Mouse (Mus musculus) C2C12 (cell line): ENCODE data around the gene Morn3. TPM values are rescaled to one million over a fixed set of nuclear protein-coding genes. Genes with fewer than 3 reads are reported as not detected.

Experiments
- H3K27me3 ChIP-seq: one replicate; pipeline ENCODE4 v1.6.1; 2011; ENCODE audit not compliant: control insufficient read depth, insufficient read depth, insufficient read length
- H3K36me3 ChIP-seq: one replicate; pipeline ENCODE4 v1.6.1; 2011; ENCODE audit not compliant: control insufficient read depth, insufficient read depth
- H3K4me3 ChIP-seq: one replicate; pipeline ENCODE4 v1.5.1; 2011; ENCODE audit warnings: mild to moderate bottlenecking, control low read depth; ENCODE audit not compliant: poor library complexity, insufficient read depth, severe bottlenecking
- H3K79me2 ChIP-seq: one replicate; pipeline ENCODE4 v1.6.1; 2011; ENCODE audit not compliant: control insufficient read depth, insufficient read depth
- H3K79me3 ChIP-seq: one replicate; pipeline ENCODE4 v1.6.1; 2011; ENCODE audit warnings: low read depth, control low read depth
- H3ac ChIP-seq: one replicate; pipeline ENCODE3; 2011; ENCODE audit warnings: low read depth; ENCODE audit not compliant: control insufficient read depth, insufficient read length
- CEBPB ChIP-seq: IDR thresholded peaks from one replicate; pipeline ENCODE4 v1.6.1; 2011; ENCODE audit warnings: low read depth, mild to moderate bottlenecking, control low read depth, moderate library complexity
- CTCF ChIP-seq: IDR thresholded peaks from one replicate; pipeline ENCODE4 v1.5.1; 2011; ENCODE audit not compliant: control insufficient read depth, insufficient read depth, insufficient read length
- FOSL1 ChIP-seq: IDR thresholded peaks from one replicate; pipeline ENCODE4 v1.8.0; 2011; ENCODE audit warnings: mild to moderate bottlenecking, low read length; ENCODE audit not compliant: poor library complexity, insufficient read depth, severe bottlenecking
- MAX ChIP-seq: IDR thresholded peaks from one replicate; pipeline ENCODE4 v1.6.1; 2011; ENCODE audit warnings: mild to moderate bottlenecking, control low read depth
- MYOD1 ChIP-seq: IDR thresholded peaks from one replicate; pipeline ENCODE4 v1.6.1; 2011; ENCODE audit warnings: low read depth; ENCODE audit not compliant: control insufficient read depth, insufficient read length
- MYOG ChIP-seq: IDR thresholded peaks from one replicate; pipeline ENCODE4 v1.6.1; 2011; ENCODE audit not compliant: control insufficient read depth, insufficient read length; ENCODE audit errors: extremely low read depth
- USF1 ChIP-seq: IDR thresholded peaks from one replicate; pipeline ENCODE4 v1.6.1; 2011; ENCODE audit warnings: low read depth, mild to moderate bottlenecking, control low read depth, moderate library complexity
- long read RNA-seq, 2 experiments: library from polyadenylated mRNA; unstranded; transcript quantifications; one replicate each; pipeline ENCODE4 v2.0.0; 2019 to 2020
- polyA plus RNA-seq: library from polyadenylated mRNA; unstranded; fragments of >200 nt; fragmentation: generic; extraction: Trizol; gene quantifications from one replicate; pipeline ENCODE4 v1.2.1, GENCODE M21; 2012; ENCODE audit warnings: missing spikeins

Gene Morn3
- polyA plus RNA-seq, result not detected
- long read RNA-seq, experiment 1, result 0 reads
- long read RNA-seq, experiment 2, result 0 reads

GRCm38 (mm10) chr5:123046916-123047315 lies at the start of gene Morn3:
Morn3 (minus strand) TSS chr5:123047016.
- Histone ChIP-seq H3K79me2 (no peaks in the 10 kb centered on the region), H3K4me3 (no peak within 1 kb of the TSS), H3K36me3 (no peaks in the 10 kb centered on the region), H3ac (no peak within 1 kb of the TSS), H3K27me3 (no peaks in the 10 kb centered on the region), H3K79me3 (no peaks in the 10 kb centered on the region)
- TF ChIP-seq MYOD1 (no peak), MAX (no peak), CTCF (no peak), USF1 (no peak), CEBPB (no peak), FOSL1 (no peak), MYOG (no peak)

GRCm38 (mm10) chr5:123096299-123096698 lies 49.5 kb upstream of the Morn3 start:
- Histone ChIP-seq H3K4me3 (no peak overlapping the region), H3K79me2 (no peaks in the 10 kb centered on the region)
- no peak for TF ChIP-seq MYOG
- no peak for TF ChIP-seq USF1
- no peak for TF ChIP-seq CEBPB
- no peak for TF ChIP-seq CTCF
- no peak for TF ChIP-seq FOSL1
- TF ChIP-seq MYOD1, result no peak
- TF ChIP-seq MAX, result no peak

GRCm38 (mm10) chr5:123094238-123094991 lies 47.6 kb upstream of the Morn3 start:
- H3K79me2 ChIP-seq, result no peaks in the 10 kb centered on the region
- H3ac ChIP-seq, result no peak overlapping the region
- H3K36me3 ChIP-seq, result no peaks in the 10 kb centered on the region
- no peak overlapping the region for H3K4me3 ChIP-seq
- H3K79me3 ChIP-seq, result no peaks in the 10 kb centered on the region
- no peaks in the 10 kb centered on the region for H3K27me3 ChIP-seq
- TF ChIP-seq USF1 (no peak), FOSL1 (no peak), MAX (no peak), CEBPB (no peak)

More at GRCm38 (mm10) chr5:123096299-123096698, 49.5 kb upstream of the Morn3 start:
- H3K27me3 ChIP-seq, result no peaks in the 10 kb centered on the region
- no peaks in the 10 kb centered on the region for H3K36me3 ChIP-seq
- H3ac ChIP-seq, result no peak overlapping the region
- no peaks in the 10 kb centered on the region for H3K79me3 ChIP-seq

- Histone ChIP-seq H3ac (no peak overlapping the region), H3K4me3 (no peak overlapping the region), H3K36me3 (no peaks in the 10 kb centered on the region), H3K79me2 (no peaks in the 10 kb centered on the region), H3K27me3 (no peaks in the 10 kb centered on the region), H3K79me3 (no peaks in the 10 kb centered on the region)
- no peak for TF ChIP-seq FOSL1
- TF ChIP-seq MAX, result no peak
- TF ChIP-seq MYOG, result no peak
- no peak for TF ChIP-seq MYOD1
- no peak for TF ChIP-seq USF1
Observed at GRCm38 (mm10) chr5:123093077-123093633, 46.3 kb upstream of the Morn3 start.

- Histone ChIP-seq H3K79me3 (no peaks in the 10 kb centered on the region), H3K4me3 (no peak overlapping the region), H3K79me2 (no peaks in the 10 kb centered on the region), H3K27me3 (no peaks in the 10 kb centered on the region), H3K36me3 (no peaks in the 10 kb centered on the region), H3ac (no peak overlapping the region)
- TF ChIP-seq FOSL1 (no peak), CEBPB (no peak), MYOD1 (no peak), CTCF (no peak), MYOG (no peak)
Observed at GRCm38 (mm10) chr5:123090560-123091306, 43.9 kb upstream of the Morn3 start.

- TF ChIP-seq FOSL1, result no peak
- TF ChIP-seq USF1, result no peak
- TF ChIP-seq MYOG, result no peak
- no peak for TF ChIP-seq CTCF
- TF ChIP-seq CEBPB, result no peak
- TF ChIP-seq MYOD1, result no peak
- no peak for TF ChIP-seq MAX
- Histone ChIP-seq H3K27me3 (no peaks in the 10 kb centered on the region), H3ac (no peak overlapping the region), H3K4me3 (no peak overlapping the region), H3K79me2 (no peaks in the 10 kb centered on the region), H3K79me3 (no peaks in the 10 kb centered on the region), H3K36me3 (no peaks in the 10 kb centered on the region)
Observed at GRCm38 (mm10) chr5:123088784-123089183, 42.0 kb upstream of the Morn3 start.
